In the genomic region with DNA sequence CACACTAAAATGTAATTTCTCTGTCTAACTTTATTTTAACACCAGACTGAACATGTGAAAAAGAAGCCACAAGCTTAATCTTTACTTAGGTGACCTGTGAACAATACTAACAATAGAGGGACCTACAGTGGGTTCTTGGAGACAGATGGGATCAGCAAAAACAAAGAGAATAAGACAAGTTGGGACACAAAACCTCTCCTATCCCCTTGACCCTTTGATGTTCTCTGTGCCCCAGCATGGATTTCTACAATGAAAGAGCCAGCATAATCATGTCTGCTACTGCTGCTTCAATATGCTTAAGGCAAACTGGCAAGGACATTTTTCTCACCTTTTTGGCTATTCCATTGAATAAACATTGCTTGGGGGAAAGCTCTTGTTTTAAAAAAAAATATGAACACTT, we compare ENCODE assay signal across 18 mouse cellular contexts.
"Had no signal": no experiment of that assay in that cellular context is flagged by ENCODE, and none has a peak within 500 bp of the region (broad histone marks: within the 10 kb centered on the region; RNA-seq: fewer than 3 reads in every experiment).

No protein-coding gene starts in this region.

- H3K4me3 ChIP-seq: midbrain, embryonic 10.5 days; midbrain, embryonic 13.5 days; myocyte; neural tube, embryonic 13.5 days; neural tube, embryonic 15.5 days; stomach, embryonic 15.5 days had no signal

- H3K36me3 ChIP-seq: midbrain, embryonic 10.5 days; midbrain, embryonic 13.5 days; neural tube, embryonic 13.5 days; neural tube, embryonic 15.5 days; stomach, embryonic 15.5 days had no signal

- H3K27ac ChIP-seq: midbrain, embryonic 10.5 days; midbrain, embryonic 13.5 days; neural tube, embryonic 13.5 days; neural tube, embryonic 15.5 days; stomach, embryonic 15.5 days; stomach, postnatal 0 days had no signal

- H3K9ac ChIP-seq: lung, embryonic 14.5 days; midbrain, embryonic 13.5 days; neural tube, embryonic 13.5 days; neural tube, embryonic 15.5 days; stomach, embryonic 15.5 days had no signal

- H3K4me1 ChIP-seq: neural tube, embryonic 13.5 days; neural tube, embryonic 15.5 days; stomach, embryonic 15.5 days had no signal

- DNase-seq: lung, adult 18-20 months; lung, embryonic 14.5 days; lung, postnatal 10 days; lung, postnatal 4 days; retina, postnatal 1 day; right cerebral cortex, adult 18-20 months; right cerebral cortex, postnatal 25 days; thymus, adult 2 months; thymus, postnatal 25 days; thymus, postnatal 4 days had no signal

- ATAC-seq: midbrain, embryonic 13.5 days; midbrain, embryonic 16.5 days had no signal

- H3K9me3 ChIP-seq: midbrain, embryonic 10.5 days; midbrain, embryonic 13.5 days; neural tube, embryonic 13.5 days; neural tube, embryonic 15.5 days; stomach, embryonic 15.5 days had no signal

- H3K27me3 ChIP-seq: midbrain, embryonic 13.5 days; neural tube, embryonic 13.5 days; neural tube, embryonic 15.5 days; stomach, embryonic 15.5 days had no signal

- H3K4me2 ChIP-seq: lung, embryonic 14.5 days; midbrain, embryonic 13.5 days; neural tube, embryonic 13.5 days; neural tube, embryonic 15.5 days; stomach, embryonic 15.5 days had no signal
